Mouse (Mus musculus): Measurements from ENCODE around the gene Calcoco1.

Gene Calcoco1

DNA sequence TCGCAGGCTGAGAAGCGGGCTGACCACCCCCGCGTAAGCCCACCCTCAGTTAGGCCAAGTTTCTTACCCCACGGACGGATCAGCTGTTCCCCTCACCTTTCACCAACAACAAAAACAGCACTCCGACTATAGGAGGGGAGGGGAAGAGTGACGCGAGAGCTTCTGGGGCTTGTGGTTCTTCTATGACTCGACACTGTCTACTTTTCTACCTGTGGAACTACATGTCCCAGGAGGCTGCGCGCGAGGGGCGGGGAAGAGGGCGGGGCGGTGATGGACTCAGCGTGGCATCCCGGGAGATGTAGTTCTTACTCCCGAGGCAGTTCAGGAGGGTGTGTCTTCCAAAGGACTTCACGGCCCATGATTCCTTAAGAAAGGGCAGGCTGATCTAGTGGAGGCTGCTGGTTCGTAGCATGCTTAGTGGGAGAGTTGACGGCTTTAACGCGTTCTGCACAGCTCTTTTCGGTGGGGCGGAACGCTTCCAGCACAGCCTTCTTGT is at the start of gene Calcoco1:
Gene Calcoco1 (minus strand): TSS at position 199 of the 496 bp plus-strand sequence.
- peak; percentile 92 for DNase-seq (ENCODE audit: low spot score)

DNA sequence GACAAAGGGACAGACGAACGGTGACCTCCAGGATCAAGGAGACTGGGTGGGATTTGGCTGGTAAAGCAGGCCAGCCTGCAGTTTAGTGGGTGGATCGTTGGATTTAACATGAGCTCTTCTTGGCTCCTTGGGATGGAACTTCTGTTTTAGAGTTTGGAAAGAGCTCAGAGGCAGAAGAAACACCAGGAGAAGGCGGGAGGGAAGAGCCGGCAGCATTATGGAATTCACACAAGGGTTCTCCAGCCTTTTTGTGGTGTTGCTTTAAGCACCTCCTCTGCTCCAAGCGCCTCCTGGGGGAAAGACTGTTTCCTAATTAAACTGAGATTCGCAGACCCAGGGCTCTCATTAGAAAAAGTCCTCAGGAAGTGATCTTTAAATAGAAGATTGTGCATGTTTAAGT is 48.9 kb upstream of the Calcoco1 start:
- DNase-seq (ENCODE audit: low spot score) = no peak

DNA sequence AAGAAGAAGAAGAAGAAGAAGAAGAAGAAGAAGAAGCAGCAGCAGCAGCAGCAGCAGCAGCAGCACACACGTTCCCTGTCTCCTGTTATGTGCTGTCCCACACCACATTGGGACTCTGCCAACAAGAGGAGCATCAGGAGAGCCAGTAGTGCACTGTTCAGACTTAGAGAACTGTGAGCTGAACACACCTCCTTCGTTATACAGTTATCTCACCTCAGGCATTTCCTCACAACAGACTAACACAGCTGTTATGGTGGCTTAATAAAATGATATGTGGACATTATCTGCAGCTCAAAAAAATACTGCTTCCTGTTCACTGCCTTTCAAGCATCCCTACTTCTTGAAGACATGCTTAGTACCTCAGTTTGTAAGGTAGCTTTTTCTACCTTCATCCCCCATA is 43.2 kb upstream of the Calcoco1 start:
- DNase-seq (ENCODE audit: low spot score) = no peak

DNA sequence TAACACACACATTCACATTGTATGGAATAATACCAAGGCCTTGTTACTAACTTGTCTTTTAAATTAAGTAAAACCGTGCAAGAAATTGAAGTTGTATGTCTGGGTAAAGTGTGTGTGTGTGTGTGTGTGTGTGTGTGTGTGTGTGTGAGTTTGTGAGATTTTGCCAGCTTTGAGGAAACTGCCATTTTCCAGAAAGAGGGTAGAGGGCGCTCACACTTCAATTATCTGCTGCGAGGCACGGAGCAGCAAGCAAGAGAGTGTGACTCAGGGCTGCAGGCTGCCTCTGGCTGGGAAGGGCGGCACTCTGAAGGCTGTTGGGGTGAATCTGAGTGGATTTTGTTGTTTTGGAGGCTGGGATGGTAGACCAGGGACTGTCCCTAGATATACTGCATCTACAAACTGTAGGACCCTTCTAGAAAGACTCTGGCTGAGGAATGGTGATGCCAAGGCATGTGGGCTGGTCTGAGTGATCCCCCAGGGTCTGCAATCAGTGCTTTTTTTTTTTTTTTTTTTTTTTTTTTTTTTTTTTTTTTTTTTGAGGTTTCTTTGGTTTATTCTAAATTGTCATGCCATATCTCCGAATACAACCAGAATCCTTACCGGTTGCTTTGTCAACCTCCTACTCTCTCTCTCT is 39.9 kb upstream of the Calcoco1 start:
- no peak for DNase-seq (ENCODE audit: low spot score)

DNA sequence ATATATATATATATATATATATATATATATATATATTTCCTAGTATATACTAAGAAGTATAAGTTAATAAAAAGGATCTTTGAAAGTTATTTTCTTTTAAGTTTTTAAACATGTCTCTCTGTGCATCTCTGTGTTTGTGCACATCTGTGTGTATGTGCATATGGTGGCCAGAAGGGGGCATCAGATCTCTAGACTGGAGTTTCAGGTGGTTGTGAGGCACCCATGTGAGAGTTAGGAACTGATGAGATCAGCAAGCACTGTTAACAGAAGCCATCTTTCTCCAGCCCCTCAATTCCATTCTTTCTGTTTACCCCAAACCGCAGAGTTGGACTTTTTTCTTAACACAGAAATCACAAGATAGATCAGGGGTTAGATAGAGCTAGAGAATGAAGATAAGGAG is 35.7 kb upstream of the Calcoco1 start:
- DNase-seq (ENCODE audit: low spot score) = no peak

DNA sequence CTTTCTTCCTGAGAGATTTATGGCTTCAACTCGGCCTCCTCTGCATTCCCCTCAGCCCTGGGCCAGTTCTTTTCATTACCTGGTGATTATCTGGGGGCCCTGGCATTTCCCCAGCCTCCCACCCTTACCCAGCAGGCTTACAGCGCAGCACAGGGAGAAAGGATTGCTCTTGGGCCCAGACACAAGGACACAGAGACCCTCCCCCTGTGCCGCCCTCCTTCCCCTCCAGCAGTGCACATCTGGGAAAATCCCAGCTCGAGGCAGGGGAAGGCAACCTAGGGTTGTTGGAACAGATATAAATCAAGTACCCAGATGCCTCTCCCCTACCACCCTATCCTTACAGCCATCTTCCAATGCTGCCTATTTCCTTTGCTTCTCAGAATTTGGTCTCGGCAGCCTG is 33.1 kb upstream of the Calcoco1 start:
- no peak for DNase-seq (ENCODE audit: low spot score)

DNA sequence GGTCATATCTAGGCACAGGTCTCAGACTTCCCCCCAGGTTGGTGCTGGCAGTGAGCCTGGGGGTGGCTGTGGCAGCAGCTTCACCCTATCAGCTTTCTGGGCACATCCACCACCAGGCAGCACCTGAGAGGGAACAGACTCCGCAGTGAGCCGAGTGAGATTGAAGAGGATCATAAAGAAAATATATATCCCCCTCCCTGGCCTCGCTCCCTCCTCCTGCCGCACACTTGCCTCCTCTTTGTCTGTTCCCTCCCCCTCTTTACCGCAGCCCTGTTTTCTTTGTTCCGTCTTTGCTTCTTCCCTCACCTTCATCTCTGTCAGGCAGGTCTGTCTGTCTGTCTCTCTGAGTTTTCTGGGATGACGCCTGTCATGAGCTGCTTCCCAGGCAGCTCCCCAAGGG is 32.4 kb upstream of the Calcoco1 start:
- DNase-seq (ENCODE audit: low spot score) = no peak

DNA sequence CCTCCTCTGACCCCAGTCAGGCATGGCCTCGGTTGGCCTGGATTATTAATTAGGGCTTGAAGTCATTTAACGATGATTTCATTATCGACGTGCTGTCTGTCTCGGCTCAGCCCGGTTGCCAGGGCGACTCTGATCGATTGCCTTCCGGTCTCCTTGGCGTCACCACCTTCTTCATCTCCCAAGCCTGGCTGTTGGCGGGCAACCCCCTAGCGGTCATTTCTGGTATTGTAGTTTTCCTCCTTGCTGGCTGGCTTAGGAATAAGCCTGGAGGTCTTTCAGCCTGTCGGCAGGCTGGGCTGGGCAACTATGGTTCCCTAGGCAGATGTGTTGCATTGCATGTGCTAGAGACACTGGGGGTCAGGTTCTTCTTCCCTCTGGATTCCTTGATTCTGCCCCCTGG is 31.2 kb upstream of the Calcoco1 start:
- DNase-seq (ENCODE audit: low spot score) = peak; percentile 52

DNA sequence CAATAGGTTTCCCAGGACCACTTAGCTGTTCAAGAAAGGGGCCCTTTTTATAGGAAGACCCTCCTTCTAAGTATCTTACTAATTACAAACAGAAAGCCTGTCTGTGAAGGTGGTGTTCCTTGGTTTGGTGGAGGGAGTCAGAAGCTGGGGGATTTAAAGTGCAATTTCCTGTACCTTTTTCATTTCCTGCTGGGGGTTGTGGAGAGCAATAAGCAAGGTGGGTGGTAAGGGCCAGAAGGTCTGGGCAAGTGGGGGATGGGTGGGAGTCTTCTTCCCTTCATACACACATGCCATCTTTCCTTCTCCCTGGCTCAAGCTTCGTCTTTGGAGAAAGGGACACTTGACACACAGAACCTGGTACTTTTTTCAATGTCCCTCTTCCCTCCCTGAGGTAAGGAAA is 30.2 kb upstream of the Calcoco1 start:
- DNase-seq (ENCODE audit: low spot score) = no peak

DNA sequence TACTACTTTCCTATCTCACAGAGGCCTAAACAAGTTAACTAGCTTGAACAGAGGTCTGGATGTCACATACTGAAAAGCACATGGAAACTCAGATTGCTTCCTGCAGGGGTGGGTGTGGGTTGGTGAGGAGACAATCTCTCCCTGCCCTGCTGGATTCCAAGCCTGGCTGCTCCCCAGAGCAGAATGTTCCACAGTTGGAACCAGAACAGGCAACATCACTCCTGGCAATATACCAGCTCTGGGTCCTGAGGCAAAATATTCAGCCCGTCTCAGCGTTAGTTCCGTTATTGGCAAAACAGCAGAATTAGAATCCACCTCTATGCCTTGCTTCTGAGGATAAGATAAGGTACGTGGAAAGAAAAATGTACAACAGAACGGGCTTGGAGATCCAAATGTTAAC is 28.3 kb upstream of the Calcoco1 start:
- DNase-seq (ENCODE audit: low spot score) = no peak

DNA sequence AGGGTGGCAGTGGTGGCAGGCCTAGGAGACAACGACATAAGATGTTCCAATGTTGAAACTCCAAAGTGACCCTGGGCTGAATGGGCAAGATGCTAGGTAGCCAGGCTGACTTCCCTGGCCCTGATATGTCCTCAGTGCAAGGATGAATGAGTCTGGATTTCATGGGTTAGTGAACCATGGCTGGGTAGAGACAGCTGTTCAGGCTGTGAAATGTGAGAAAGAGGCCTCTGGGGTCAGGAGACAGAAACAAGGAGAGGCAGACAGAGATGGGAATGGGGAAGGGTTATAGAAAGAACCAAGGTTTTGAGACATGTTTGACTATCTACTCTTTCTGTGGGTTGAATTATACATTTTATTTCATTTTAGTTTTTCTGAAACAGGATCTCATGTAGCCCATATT is 27.1 kb upstream of the Calcoco1 start:
- no peak for DNase-seq (ENCODE audit: low spot score)

DNA sequence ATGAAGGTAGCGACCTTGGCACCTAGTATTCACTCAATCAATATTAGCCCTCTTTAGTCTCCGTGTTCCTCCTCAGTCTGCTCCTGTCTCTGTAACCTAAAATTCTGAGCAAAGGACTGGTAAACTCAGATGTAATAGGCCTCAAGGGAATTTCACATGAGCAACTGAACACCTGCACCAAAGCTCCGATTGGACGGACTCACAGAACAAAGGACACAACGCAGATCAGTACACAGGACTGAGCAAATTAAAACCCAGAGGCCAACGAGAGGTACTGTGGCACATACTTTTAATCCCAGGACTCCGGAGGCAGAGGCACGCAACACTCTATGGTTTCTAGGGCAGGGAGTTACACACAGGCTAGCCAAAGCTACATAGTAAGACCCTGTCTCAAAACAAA is 25.9 kb upstream of the Calcoco1 start:
- DNase-seq (ENCODE audit: low spot score) = no peak

DNA sequence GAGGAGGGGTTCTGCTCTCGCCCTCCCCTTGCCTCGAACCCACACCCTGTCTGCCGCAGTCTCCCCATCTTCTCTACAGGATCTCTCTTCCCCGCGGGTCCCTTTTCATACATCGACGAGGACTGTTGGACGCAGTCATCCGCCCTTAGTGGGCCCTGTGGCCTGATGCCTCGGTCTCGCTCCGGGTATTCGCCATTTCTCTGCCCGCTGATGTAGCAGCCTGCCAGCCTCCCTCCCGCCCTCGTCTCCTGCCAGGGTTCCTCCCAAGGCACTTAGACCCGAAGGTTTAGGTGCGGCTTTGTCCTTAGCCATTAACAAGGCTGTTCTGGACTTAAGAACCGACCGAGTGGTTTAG is 25.3 kb upstream of the Calcoco1 start:
- DNase-seq (ENCODE audit: low spot score) = no peak

DNA sequence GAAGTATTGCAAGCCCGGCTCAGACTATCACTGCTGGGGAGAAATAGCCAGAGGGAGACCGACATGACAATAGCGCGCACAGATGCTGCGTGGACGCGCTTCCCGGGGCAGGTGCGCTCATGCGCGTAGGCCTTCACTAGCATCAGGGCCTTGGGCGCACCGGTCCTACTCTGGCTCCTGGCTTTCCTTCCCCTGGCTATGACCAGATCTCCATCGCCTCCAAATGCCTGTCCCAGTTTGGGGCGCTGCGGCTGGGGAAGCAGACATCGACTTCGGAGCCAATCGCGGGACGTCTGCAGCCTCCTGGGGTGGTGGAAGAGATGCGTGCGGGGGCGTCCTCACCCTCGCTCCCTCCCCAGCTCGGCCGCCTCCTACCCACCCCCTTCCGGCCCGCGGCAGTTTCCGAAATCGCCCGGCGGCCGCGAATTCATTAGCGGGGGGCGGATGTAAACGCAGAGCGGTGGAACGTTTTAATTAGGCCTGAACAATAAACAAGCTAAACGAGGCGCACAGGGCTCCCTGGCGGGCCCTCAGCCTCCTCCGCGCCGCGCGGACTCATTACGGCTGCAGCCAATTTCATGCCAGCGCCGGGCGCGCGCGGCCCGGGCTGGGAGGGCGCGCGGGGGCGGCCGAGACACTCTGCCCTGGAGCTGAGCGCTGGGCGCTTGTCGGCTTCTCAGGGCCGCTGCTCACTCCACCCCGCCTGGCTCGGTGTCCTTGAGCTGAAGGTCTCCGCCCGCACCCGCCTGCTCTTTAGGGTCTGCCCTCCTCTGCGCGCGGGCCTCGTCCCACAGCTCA is 24.7 kb upstream of the Calcoco1 start:
- no peak for DNase-seq (ENCODE audit: low spot score)

DNA sequence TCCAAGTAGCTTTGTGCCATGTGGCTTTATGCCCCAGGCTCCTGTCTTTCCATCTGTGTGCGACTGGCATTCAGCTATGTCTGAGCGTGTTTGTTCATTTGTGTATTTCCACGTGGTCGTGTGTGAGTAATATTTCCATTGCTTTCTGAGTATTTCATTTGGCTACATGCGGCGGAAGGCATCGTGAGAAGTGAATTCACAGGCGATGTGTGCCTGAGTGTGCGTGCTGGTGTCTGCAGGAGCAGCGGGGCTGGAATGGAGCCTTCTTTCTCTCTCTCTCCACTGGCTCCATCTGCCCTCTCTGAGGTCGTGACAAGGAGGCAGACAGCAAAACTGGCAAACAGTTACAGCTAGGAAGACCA is 24.1 kb upstream of the Calcoco1 start:
- no peak for DNase-seq (ENCODE audit: low spot score)

DNA sequence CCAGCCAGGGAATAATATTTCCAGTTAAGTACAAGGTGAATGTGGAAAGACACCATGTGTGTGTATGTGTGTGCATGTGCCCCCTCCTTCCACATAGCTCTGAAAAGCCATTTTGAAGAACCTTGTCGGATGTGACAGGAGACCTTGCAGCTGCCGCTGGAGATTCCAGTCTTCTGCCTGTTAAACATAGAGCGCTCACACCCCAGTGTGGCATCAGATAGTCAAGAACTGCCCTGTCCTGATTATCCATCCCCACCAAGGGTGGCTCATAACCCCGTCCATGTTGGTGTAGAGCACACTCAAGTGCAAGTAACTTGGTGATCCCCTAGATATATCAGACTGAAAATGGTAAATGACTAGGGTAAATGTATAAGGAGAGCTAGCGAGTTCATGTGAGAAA is 23.4 kb upstream of the Calcoco1 start:
- DNase-seq (ENCODE audit: low spot score) = no peak

DNA sequence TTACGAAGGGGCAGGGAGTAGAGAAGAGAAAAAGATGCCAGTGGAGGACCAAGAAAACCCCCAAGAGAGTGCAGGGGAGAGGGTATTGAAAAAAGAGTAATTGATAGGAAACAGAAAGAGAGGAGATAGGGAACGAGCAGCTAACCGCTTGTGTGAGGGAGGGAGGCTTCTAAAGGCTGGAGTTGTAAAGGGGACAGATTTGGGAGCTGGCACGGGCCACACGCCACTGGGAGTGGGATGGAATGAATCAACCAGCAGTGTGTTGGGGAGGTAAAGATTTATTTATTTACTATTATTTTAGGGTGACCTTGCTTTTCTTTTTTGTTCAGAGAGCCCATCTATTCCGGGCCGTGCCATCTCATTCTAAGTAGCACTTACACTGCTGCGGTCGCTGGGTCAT is 22.9 kb upstream of the Calcoco1 start:
- DNase-seq (ENCODE audit: low spot score) = no peak

DNA sequence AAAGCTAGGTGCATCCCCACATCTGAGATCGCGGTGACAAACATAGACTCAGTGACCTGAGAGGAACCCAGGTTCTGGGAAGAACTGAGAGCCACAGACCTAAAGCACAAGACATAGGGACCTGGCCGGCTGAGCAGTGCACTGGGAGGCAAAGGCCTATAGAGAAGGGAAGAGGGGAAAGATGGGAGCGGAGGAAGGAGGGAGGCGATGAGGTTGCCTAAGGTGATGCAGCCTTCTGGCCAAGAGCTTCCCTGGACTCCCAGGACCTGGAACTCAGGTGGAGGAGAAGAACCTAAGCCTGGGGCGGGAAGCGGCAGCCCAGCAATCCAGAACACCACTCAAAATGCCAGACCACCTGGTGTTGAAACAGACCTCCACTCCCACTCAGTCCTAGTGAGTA is 22.4 kb upstream of the Calcoco1 start:
- DNase-seq (ENCODE audit: low spot score) = no peak

DNA sequence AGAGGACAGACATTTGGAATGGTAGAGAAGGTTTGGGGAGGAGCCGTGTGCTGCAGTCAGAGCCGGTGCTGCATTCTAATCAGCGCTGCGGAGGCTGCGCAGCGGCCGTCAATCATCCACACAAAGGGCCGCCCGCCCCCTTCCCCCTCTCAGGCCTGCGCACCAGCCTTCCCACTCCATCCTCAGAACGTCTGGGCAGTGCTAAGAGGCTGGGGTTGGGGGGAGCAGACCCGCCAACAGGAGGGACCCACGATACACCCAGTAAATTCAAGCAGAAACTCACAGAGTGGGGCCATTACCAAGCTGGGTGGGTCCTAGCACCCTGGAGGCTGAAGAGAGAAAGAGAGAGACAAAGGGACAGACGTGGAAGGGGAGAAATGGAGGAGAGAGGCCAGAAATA is 22.0 kb upstream of the Calcoco1 start:
- DNase-seq (ENCODE audit: low spot score) = no peak

DNA sequence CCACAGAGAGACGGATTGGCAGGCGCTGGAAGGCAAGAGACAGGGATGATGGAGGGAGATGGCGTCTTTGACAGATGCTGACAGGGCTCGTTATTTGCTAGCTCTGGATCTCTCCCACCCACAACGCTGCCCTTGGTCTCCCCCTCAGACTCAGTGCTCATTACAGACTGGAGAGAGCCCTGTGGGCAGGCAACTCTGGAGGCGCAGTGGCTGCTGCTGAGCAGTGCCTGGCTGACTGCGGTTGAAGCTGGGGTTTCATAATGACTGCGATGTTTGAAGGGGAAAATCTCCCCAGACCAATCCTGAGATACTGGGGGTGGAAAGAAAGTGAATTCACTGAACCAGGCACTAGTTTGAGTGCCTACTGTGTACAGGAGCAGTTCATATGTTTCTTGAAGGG is 21.2 kb upstream of the Calcoco1 start:
- no peak for DNase-seq (ENCODE audit: low spot score)

DNA sequence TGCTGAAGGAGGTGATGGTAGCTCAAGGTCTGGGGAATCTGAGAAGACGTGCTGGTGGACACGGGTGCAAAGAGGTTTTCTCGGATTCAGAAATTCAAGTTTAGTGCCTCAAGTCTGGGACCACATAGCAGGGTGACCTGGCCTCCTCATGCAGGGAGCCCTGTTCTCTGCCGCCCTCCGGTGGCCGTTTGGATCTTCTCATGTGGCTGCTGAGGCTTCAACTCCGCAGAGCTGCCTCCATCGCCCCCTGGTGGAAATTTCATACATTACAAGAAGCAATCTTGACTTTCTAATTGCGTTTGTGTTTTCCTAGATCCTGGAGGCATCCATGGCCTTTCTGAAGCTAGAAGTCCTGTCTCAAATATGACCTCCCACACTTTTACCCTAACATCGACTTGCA is 20.6 kb upstream of the Calcoco1 start:
- DNase-seq (ENCODE audit: low spot score) = peak; percentile 81

DNA sequence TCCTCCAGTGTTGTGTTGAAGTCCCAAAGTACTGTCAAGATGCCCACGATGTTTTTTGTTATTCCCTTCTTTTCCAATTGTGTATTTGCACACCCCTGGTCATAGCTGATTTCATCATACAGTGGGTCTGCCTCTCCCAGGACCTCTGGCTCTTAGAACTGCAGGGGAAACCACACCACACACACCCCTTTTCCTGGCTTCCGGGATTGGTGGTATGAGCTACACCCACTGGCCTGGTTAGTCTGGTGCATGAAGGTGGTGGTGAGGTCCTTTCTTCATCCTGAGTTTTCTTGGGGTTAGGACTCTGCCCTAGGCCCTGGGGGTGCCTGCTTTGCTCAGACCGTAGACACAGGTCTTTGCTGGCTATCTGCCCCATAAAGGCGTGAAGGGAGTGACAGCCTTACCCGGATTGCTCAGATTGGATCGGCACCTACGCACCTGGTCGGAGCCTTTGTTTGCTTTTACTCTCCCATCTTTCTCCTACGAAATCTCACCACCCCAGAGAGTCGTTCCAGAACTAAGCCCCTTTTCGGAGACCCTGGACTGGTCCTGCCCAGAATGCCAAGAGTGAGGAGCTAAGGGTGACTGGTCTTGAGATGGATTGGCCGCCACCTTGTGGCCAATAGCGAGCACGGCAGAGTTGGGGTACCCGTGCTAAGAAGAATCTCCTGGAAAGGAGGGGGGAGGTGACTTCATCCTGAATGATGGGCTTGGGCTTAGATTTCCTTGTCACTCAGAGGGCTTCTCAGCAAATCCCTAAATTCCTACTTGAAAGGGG is 17.7 kb upstream of the Calcoco1 start:
- no peak for DNase-seq (ENCODE audit: low spot score)

DNA sequence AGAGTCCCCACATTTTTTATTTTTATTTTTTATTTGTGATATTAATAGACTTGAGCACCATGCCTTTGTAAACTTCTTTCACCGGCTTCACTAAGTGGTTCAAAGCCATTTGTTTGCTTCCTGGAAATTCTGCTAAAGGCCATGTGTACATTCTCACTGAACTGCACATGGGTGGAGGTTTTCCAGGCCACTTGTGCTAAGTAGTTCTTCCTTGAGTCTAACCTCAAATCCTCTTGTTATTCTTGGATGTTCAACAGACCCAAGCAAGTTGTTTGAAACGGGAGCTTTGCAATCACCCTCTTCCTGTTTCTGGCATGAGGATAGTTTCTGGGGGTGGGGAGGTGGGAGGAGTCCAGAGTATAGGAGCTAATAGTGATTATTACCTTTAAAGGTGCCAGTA is 16.5 kb upstream of the Calcoco1 start:
- DNase-seq (ENCODE audit: low spot score) = no peak
